Mouse (Mus musculus): ENCODE measurements at regions not wholly inside any gene's neighbourhood (a gene's known extent, or its start where the extent isn't known, plus 50 kb on each side); places are given as distances from the start of the nearest gene placed in this dataset.

DNA sequence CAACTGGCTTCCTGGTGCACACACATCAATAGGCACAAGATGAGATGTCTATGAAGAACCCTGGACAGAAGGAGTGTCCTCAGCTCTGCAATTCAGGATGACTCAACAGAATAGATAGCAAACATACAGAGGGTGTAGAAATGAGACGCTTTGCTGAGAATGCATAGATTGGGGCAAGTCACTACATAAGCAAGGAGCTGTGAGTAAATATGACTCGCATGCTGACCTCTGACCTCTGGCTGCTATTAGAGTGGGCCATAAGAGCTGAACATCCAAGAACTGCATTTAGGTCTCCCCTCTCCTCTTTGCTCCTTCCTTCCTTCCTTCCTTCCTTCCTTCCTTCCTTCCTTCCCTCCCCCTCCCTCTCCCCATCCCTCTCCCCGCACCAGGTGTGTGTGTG lies 221.0 kb upstream of the Foxq1 start:
- DNase-seq (ENCODE audit: low read depth) = no peak

DNA sequence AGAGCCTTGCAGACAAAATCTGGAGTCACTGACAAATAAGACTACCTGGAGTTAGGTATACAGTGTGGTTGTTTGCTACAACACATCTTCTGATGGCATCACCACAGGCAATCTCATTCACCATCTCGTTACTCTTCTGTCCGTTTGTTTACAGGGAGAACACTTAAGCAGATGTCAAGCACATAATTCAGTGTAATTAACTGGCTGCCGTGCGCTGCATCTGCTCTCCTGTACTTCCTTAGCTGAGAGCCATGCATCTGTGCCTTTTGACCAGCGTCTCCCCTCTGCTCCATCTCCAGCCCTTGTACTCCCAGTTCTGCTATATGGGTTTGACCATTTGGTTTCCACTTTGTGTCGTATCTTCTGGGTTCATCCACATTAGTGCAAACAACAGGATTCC lies 218.3 kb upstream of the Foxq1 start:
- DNase-seq (ENCODE audit: low read depth) = no peak

DNA sequence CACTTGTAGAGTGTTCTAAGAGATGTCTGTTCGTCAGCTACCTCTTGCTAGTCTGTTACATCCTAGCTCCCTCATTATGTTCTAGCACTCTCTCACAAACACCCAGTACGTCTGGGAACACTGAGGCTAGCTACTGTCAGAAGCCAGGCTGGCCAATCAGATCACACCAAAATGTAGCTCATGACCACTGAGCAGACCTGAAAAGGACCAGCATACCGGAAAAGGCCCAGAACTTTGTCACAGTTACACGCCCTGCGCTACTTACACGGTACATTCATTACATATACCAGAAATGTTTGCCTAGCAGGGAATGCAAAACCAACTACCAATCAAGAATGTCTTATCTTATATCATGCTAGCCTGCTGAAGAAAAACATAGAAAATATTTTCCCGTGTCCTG lies 216.5 kb upstream of the Foxq1 start:
- no peak for DNase-seq (ENCODE audit: low read depth)

GRCm38 (mm10) chr13:31339901-31340300 lies 216.0 kb upstream of the Foxq1 start:
- no peak for DNase-seq (ENCODE audit: low read depth)

GRCm38 (mm10) chr13:31340363-31340948 lies 215.5 kb upstream of the Foxq1 start:
- no peak for DNase-seq (ENCODE audit: low read depth)

DNA sequence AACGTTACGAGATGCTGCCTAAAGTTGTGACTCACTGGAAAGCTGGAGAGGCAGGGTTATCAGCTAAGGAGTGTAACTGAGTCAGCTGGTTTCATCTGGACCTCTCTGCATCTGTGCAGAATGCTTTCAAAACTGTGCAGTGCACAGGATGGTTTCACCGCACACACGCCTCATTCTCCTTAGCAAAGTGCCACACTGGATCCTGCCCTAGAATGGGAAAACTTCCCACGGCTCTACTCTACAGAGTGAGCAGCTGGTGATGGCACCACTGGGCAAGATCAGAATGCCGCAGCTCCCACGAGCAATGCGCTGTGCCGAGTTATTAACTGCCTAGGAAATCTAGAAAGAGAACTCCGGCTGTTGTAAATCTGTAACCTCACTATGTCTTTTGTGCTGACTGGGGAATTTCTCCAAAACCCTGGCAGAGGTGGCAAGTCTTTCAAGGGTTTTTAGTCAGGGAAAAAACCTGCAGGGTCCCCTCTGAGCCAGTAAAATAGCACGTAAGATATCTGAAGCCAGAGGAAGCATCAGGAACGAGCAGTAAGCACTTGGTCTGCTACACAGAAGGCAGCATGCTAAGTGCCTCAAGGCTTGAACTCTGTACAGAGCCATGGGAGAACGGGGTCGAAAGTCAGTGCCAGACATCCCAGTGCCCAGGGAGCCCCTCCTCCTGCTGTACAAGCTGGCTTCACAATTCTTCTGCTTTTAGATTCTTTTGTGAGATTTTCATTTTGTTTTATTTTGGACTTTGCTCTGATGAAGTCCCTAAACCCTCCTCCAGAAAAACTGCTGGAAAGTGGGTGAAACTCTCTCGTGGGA lies 214.4 kb upstream of the Foxq1 start:
- DNase-seq (ENCODE audit: low read depth) = no peak

GRCm38 (mm10) chr13:31346205-31346604 lies 209.7 kb upstream of the Foxq1 start:
- no peak for DNase-seq (ENCODE audit: low read depth)

- DNase-seq (ENCODE audit: low read depth) = no peak
Measured at GRCm38 (mm10) chr13:31347000-31347399, 208.9 kb upstream of the Foxq1 start.

DNA sequence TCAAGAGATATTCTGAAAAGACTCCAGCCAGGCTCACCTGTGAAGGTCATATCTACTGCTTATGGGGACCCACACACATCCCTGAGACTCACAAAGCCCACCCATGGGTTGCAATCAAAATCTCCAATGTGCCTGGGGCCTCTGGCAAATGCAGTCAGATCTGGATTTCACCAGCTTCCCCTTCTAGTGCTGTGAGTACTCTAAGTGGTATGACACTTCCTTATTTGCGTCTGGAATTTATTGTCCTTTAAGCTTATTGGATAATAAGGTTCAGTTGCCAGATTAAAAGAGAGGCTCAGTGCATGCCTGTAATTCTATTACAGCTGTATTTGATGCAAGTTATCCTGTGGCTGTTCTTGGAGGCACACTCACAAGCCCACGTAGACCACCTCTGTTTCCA lies 206.3 kb upstream of the Foxq1 start:
- DNase-seq (ENCODE audit: low read depth) = no peak

DNA sequence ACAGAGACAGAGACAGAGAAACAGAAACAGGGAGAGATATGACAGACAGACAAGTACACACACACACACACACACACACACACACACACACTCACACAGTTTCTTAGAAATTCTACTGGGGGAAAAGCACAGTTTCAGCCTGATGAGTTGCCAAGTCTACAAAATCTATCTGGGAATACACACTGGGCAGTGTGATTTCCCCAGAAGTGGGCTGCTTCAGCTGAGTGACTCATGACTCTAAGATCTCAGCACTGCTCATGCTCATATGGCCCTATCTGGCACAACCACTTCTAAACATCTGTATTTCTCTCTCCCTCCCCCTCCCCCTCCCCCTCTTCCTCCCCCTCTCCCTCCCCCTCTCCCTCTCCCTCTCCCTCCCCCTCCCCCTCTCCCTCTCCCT lies 204.5 kb upstream of the Foxq1 start:
- no peak for DNase-seq (ENCODE audit: low read depth)

- no peak for DNase-seq (ENCODE audit: low read depth)
Measured at GRCm38 (mm10) chr13:31352825-31353224, 203.1 kb upstream of the Foxq1 start.

GRCm38 (mm10) chr13:31359353-31359752 lies 196.6 kb upstream of the Foxq1 start:
- no peak for DNase-seq (ENCODE audit: low read depth)

GRCm38 (mm10) chr13:31362386-31362785 lies 193.5 kb upstream of the Foxq1 start:
- DNase-seq (ENCODE audit: low read depth) = no peak

GRCm38 (mm10) chr13:31364369-31364768 lies 191.6 kb upstream of the Foxq1 start:
- no peak for DNase-seq (ENCODE audit: low read depth)

DNA sequence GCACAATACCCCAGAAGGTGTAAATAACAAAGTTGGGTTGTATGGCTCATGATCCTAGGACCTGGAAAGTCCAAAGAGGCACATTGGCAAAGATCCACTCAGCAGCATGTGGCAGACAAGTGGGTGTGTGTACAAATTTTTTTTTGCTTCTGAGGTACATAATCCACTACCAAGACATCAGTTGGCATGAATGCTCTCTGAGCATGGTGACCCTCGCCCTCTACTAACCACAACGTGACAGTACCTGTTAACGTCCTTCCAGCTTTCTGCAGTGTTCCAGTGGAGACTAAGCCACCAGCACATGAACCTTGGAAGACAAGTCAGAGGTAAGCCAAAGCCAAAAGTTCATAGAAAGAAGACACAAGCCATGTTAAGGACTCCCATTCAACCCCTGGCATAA lies 188.7 kb upstream of the Foxq1 start:
- no peak for DNase-seq (ENCODE audit: low read depth)

- DNase-seq (ENCODE audit: low read depth) = no peak
Measured at GRCm38 (mm10) chr13:31369182-31369581, 186.8 kb upstream of the Foxq1 start.

DNA sequence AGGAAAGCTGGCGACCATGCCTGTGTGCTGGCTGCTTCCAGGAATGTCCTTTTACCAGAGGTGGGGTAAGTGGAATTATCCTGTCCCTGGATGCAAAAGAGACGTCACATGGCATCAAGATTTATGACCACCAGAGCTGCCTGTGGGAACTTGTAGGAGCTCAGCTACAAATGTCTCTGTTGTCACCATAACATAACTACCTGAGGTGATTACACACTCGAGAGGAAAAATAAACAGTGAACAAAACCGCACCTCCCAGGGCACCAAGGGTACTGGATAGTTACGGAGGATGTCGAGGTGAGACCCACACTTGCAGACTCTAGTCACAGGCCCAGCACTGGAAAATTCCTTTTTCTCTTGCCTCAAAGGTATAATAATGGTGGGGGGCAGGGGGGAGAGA lies 185.1 kb upstream of the Foxq1 start:
- DNase-seq (ENCODE audit: low read depth) = no peak

GRCm38 (mm10) chr13:31374006-31374405 lies 181.9 kb upstream of the Foxq1 start:
- no peak for DNase-seq (ENCODE audit: low read depth)

- DNase-seq (ENCODE audit: low read depth) = no peak
Measured at GRCm38 (mm10) chr13:31393421-31394215, 162.3 kb upstream of the Foxq1 start.

GRCm38 (mm10) chr13:31396216-31396910 lies 159.6 kb upstream of the Foxq1 start:
- no peak for DNase-seq (ENCODE audit: low read depth)

GRCm38 (mm10) chr13:31397246-31397645 lies 158.7 kb upstream of the Foxq1 start:
- no peak for DNase-seq (ENCODE audit: low read depth)

GRCm38 (mm10) chr13:31400401-31400800 lies 155.5 kb upstream of the Foxq1 start:
- DNase-seq (ENCODE audit: low read depth) = no peak

Measured in c-Kit-positive CD71-negative TER-119-negative erythroid progenitor cells, embryonic 14.5 days (primary cell).